Mouse (Mus musculus): ENCODE measurements around the gene Olfr1282. TPM values are rescaled to one million over a fixed set of nuclear protein-coding genes. Genes with fewer than 3 reads are reported as not detected.
"Not testable (repeated sequence)": the region's sequence is repeated elsewhere in the genome, so short reads cannot be mapped to it uniquely, and the experiment has no call there.

The Olfr1282 gene
- not detected for total RNA-seq (2022)

DNA sequence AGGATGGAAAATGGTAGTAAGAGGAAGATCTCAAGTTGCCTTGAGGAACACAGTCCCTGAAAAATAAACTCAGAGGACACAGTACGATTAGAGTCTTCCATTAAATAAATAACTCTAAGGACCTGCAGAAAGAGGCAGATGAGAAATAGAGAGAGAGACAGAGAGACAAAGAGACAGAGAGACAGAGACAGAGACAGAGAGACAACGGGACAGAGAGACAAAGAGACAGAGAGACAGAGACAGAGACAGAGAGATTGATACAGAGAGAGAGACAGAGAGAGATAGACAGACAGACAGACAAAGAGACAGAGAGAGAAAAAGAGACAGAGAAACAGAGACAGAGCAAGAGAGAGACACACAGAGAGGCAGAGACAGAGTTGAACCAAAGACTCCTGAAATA lies at the start of gene Olfr1282:
TSS of gene Olfr1282 (minus strand) at position 101 of the 400 bp plus-strand sequence.
- DNase-seq (ENCODE audit: low spot score in 2 of 2): no peak

DNA sequence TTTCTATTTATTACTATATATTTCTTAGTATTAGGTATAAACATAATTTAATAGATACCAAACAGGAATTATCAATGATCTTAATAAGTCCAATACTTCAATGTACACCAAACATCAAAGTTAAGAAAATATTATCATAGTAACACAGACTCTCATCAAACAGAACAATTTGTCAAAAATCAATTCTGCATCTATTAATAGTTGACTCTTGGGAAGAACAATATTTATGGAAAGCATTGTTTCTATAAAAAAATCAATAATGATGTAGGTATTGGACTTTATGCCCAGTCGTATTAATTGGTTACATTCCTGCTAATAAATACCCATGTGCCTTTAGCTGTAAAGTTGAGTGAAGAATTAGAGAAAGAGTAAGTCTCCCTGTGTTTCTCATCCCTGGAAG lies 39.3 kb upstream of the Olfr1282 start, which contains the start of gene Olfr1284:
TSS of gene Olfr1284 (plus strand) at position 301 of the 400 bp plus-strand sequence.
- no peak for DNase-seq (ENCODE audit: low spot score in 2 of 2)

DNA sequence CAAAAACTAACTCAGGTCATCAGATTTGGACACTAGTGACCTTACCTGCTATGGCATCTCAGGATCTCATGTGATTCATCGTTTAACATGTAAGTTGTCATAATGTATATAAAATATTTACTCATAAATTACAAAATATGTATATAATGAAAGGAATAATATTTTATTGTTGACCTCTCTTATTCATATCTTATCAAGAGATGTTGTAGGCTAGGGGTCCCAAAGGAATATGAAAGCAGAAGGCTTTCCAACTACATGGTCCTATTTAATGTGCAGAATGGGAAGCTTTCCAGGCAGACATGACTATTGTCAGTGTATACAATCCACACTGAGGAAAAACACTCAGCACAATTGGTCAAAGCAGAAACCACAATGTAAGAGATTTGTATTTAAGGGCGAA lies 30.6 kb upstream of the Olfr1282 start, which contains the start of gene Olfr1283:
TSS of gene Olfr1283 (plus strand) at position 301 of the 400 bp plus-strand sequence.
- DNase-seq (ENCODE audit: low spot score in 2 of 2): no peak

DNA sequence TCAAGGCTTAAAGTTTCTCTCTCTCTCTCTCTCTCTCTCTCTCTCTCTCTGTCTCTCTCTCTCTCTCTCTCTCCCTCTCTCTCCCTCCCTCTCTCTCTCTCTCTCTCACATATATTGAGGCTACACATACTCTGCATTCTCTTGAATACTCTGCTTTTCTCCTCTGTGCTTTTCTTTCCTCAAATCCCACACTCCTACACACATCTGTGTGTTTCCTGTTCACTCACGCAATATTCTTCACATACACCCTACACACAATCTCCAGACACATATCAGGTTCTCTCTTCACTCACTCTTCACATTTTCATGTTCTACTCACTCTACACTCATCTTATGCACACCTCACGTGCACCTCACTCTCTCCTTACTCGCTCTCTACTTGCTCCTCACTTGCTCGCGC lies 2.2 kb downstream of the Olfr1282 start:
- DNase-seq (ENCODE audit: low spot score in 2 of 2): not testable (repeated sequence)

DNA sequence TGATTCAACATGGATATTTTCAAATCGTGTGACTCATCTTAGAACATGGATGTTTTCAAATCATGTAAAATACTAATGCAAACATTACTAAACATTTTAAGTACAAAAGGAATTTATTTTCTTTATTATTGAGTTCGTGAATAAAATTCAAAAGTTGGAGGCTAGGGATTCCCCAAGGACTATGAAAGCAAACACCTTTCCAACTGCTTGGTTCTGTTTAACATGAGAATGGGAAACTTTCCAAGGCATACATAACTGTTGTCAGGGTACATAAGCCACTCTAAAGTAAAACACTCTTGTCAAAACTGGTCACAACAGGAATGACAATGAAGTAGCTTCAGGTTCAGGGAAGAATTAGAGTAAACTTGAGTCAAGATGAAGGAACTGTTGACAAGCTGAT lies 9.7 kb downstream of the Olfr1282 start, which contains the start of gene Olfr1281:
TSS of gene Olfr1281 (plus strand) at position 301 of the 400 bp plus-strand sequence.
- no peak for DNase-seq (ENCODE audit: low spot score in 2 of 2)

DNA sequence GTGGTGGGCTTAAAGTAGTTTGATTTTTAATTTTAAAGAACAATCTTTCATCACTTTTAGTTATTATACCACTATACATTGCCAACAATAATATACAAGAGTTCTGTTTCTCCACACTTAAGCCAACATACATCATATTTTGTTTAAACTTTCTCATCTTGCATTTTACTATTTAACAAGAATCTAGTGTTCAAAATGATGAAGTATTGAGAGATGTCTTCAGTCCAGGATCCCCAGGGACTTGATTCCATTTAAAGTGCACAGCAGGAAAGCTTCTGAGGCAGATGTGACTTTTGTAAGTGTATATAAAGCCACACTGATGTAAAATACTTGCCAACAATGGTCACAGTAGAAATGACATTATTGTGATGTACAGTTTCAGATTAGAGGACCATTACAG lies 22.2 kb downstream of the Olfr1282 start, which contains the start of gene Olfr1280:
TSS of gene Olfr1280 (plus strand) at position 301 of the 400 bp plus-strand sequence.
- no peak for DNase-seq (ENCODE audit: low spot score in 2 of 2)

DNA sequence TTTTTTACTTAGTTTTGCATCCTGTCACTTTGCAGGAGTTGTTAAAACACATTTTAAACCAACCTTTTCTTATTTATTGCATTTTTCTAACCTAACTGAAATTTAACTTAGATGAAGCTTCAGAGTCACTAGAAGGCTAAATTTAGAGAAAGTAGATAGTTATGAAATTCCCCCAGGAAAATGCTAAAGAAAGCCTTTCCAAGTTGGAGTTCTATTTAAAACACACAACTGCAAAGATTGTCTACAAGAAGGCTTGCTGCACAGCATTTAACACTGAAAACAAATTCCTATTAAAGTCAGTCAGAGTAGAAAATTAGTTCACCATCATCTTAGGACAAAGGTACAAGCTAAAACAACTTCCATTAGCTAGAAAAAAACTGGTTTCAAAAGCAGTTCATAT lies 35.5 kb downstream of the Olfr1282 start, which contains the start of gene Olfr1279:
TSS of gene Olfr1279 (plus strand) at position 262 of the 400 bp plus-strand sequence.
- DNase-seq (ENCODE audit: low spot score in 2 of 2): no peak

DNA sequence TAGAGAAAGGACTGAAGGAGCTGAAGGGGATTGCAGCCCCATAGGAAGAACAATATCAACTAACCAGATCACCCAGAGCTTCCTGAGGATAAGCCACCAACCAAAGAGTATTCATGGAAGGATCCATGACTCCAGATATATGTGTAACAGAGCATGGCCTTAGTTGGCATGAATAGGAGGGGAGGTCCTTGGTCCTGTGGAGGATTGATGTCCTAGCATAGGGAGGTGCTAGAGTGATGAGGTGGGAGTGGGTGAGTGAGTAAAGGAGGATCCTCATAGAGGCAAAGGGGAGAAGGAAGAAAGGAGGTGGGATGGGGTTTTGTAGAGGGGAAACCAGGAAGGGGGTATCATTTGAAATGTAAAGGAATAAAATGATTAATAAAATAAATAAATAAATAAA lies 37.3 kb downstream of the Olfr1282 start:
- no peak for DNase-seq (ENCODE audit: low spot score in 2 of 2)

DNA sequence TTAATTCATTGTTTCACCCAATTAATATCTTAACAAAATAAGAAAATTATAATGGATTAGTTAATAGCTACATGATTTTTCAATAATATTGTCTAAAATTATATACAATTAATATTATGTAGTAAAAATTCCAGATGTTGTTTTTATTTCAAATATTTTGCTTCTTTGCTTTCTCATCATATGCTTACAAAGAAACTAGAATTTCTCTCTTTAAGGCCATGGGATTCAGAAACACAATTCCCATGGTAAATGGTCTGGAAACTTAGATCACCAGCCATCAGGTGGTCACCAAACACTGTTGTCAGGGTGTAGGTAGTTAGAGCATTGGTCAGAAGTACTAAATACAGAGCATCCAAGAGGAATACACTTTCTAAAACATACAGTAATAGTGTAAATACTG lies 46.0 kb downstream of the Olfr1282 start, which contains the start of gene Olfr1278:
TSS of gene Olfr1278 (plus strand) at position 301 of the 400 bp plus-strand sequence.
- no peak for DNase-seq (ENCODE audit: low spot score in 2 of 2)

Other genes starting within 250 kb of the Olfr1282 start
- not detected for gene Gm13941, start 230.1 kb downstream of the Olfr1282 start, total RNA-seq (2022)
- not detected for gene Gm15130, start 183.1 kb downstream of the Olfr1282 start, total RNA-seq (2022)
- not detected for gene 4930430A15Rik, start 106.5 kb downstream of the Olfr1282 start, total RNA-seq (2022)
- not detected for gene Olfr1275, start 100.8 kb downstream of the Olfr1282 start, total RNA-seq (2022)
- not detected for gene Olfr1276, start 81.6 kb downstream of the Olfr1282 start, total RNA-seq (2022)
- not detected for gene Olfr1277, start 62.0 kb downstream of the Olfr1282 start, total RNA-seq (2022)
- gene Olfr1278, start 45.9 kb downstream of the Olfr1282 start, total RNA-seq (2022): not detected
- gene Olfr1279, start 35.4 kb downstream of the Olfr1282 start, total RNA-seq (2022): not detected
- gene Olfr1280, start 22.1 kb downstream of the Olfr1282 start, total RNA-seq (2022): not detected
- gene Olfr1281, start 9.6 kb downstream of the Olfr1282 start, total RNA-seq (2022): not detected
- not detected for gene Olfr1283, start 30.7 kb upstream of the Olfr1282 start, total RNA-seq (2022)
- not detected for gene Olfr1284, start 39.4 kb upstream of the Olfr1282 start, total RNA-seq (2022)
- gene Olfr1286, start 87.0 kb upstream of the Olfr1282 start, total RNA-seq (2022): not detected
- not detected for gene Olfr1287, start 113.1 kb upstream of the Olfr1282 start, total RNA-seq (2022)
- not detected for gene Olfr1288, start 138.0 kb upstream of the Olfr1282 start, total RNA-seq (2022)
- gene Olfr1289, start 144.7 kb upstream of the Olfr1282 start, total RNA-seq (2022): not detected
- not detected for gene Olfr1290, start 157.8 kb upstream of the Olfr1282 start, total RNA-seq (2022)
- gene Olfr1291-ps1, start 161.1 kb upstream of the Olfr1282 start, total RNA-seq (2022): not detected
- not detected for gene Olfr1293-ps, start 189.1 kb upstream of the Olfr1282 start, total RNA-seq (2022)
- gene Olfr1294, start 204.2 kb upstream of the Olfr1282 start, total RNA-seq (2022): not detected
- gene Olfr1295, start 233.6 kb upstream of the Olfr1282 start, total RNA-seq (2022): not detected